Mouse (Mus musculus): ENCODE measurements around the gene Slc1a7.

GRCm38 (mm10) chr4:107921952-107922351, 46.2 kb upstream of the Slc1a7 start:
- TF ChIP-seq CTCF (IDR thresholded peaks at IDR 0.05; ENCODE audit: low read depth) (no peak), EP300 (IDR thresholded peaks at IDR 0.05; ENCODE audit: low read depth) (no peak)
